Mouse (Mus musculus): Measurements from ENCODE around the gene Shmt1.

GRCm38 (mm10) chr11:60827241-60827945, 15.9 kb upstream of the Shmt1 start:
- TF ChIP-seq POLR2A (IDR thresholded peaks at IDR 0.05; ENCODE audit: borderline replicate concordance, extremely low read depth, low read depth, low read length) (no peak), CTCF (IDR thresholded peaks at IDR 0.05; ENCODE audit: insufficient read depth, low read length) (no peak)

Data from lung, adult 2 months (tissue).